Mouse (Mus musculus) stomach, postnatal 0 days (tissue): ENCODE measurements around the gene Meis1.

ENCODE experiments used
- CTCF ChIP-seq: IDR thresholded peaks from 2 replicates; pipeline ENCODE4 v1.5.1; 2016; ENCODE audit warnings: antibody characterized with exemption, low read depth, mild to moderate bottlenecking, moderate library complexity
- EP300 ChIP-seq: optimal IDR thresholded peaks from 2 replicates; pipeline ENCODE3; 2016; ENCODE audit warnings: antibody characterized with exemption

- TF ChIP-seq CTCF (no peak), EP300 (no peak)
These were observed 172.3 kb downstream of the Meis1 start for GRCm38 (mm10) chr11:18846472-18846871.
